Mouse (Mus musculus): ENCODE results near the gene 1600014C10Rik.

- TF ChIP-seq CTCF (IDR thresholded peaks at IDR 0.05; ENCODE audit: extremely low read depth, insufficient read length, insufficient replicate concordance, low read depth, low read length) (no peak), POLR2A (IDR thresholded peaks at IDR 0.05; ENCODE audit: low read depth, low read length) (no peak)
Observed at GRCm38 (mm10) chr7:38230285-38230684, 47.3 kb downstream of the 1600014C10Rik start.

Data from small intestine, adult 2 months (tissue).